Mouse (Mus musculus): Measurements from ENCODE around the gene Rbm20.

- TF ChIP-seq POLR2A (IDR thresholded peaks at IDR 0.05; ENCODE audit: low read depth, low read length) (no peak), CTCF (IDR thresholded peaks at IDR 0.05; ENCODE audit: extremely low read depth, insufficient read depth, insufficient read length, insufficient replicate concordance) (no peak)
Observed at GRCm38 (mm10) chr19:53839837-53840236, 162.7 kb downstream of the Rbm20 start.
